Mouse (Mus musculus) MN1 (cell line): ENCODE data around the gene Olfr310.

Experiments used
- DNase-seq: peaks from one replicate; pipeline ENCODE4 v3.0.0-alpha.2; 2016; ENCODE audit warnings: low spot score

The Olfr310 gene

GRCm38 (mm10) chr7:86277072-86277471 lies at the start of gene Olfr310:
Olfr310 (minus strand) TSS chr7:86277172.
- DNase-seq: no peak

GRCm38 (mm10) chr7:86325530-86325929 lies 48.6 kb upstream of the Olfr310 start, which contains the start of gene Olfr308:
Olfr308 (minus strand) TSS chr7:86325630.
- DNase-seq: no peak

GRCm38 (mm10) chr7:86321323-86321722 lies 44.4 kb upstream of the Olfr310 start:
- no peak for DNase-seq

- no peak for DNase-seq
These were observed 36.6 kb upstream of the Olfr310 start, which contains the start of gene Olfr309 for GRCm38 (mm10) chr7:86313608-86314007. Olfr309 (minus strand) TSS chr7:86313708.

- DNase-seq: no peak
These were observed 30.8 kb downstream of the Olfr310 start, which contains the start of gene Vmn2r76 for GRCm38 (mm10) chr7:86246208-86246607. Vmn2r76 (minus strand) TSS chr7:86246308.
